Mouse (Mus musculus): ENCODE measurements around the gene Agtrap. TPM values are rescaled to one million over a fixed set of nuclear protein-coding genes. Genes with fewer than 3 reads are reported as not detected.

Gene Agtrap
- 7.0 and 10.3 TPM in 2 replicates for polyA plus RNA-seq (2014; fragmentation: Nextera tagmentation; extraction: Ambion mirVana)

DNA sequence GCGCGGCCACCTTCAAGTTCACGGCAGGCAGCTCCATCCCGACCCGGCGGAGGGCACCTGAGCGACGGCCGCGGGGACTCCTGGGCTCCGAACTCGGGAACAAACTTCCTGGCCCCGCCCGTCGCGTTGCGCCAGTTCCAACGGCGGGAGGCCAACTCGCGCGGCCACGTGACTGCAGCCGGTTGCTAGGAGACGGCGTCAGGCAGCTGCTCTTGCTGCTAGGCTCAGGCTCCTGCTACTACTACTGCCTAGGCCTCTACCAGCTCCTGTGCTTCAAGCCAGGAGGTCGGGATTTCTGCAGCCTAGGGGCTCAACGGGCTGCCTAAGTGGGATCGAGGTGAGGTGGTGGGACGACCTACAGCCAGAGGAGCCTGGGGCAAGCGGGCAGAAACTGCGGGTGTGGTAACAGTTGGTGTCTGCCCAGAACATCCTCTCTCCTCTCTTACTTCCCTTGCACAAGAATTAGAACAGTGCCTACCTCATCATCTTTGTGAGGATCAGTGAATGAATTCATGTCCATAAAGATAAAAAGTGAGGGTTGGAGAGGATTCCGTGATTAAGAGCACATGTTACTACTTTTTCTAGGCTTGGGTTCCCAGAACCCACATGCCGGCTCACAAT is at the start of gene Agtrap:
Agtrap (minus strand) TSS at position 125 of the 621 bp plus-strand sequence.
- WGBS = 6% methylated on average over 34 of the region's 34 CpGs
- peak within 1 kb of the TSS; percentile 79 for H3K9ac ChIP-seq (replicated peaks; ENCODE audit: low read length)
- H3K4me1 ChIP-seq (ENCODE audit: control insufficient read depth, insufficient read depth, low read length) = peaks cover 3% of the 10 kb centered on the region; the same call in 1 of the 2 replicates

DNA sequence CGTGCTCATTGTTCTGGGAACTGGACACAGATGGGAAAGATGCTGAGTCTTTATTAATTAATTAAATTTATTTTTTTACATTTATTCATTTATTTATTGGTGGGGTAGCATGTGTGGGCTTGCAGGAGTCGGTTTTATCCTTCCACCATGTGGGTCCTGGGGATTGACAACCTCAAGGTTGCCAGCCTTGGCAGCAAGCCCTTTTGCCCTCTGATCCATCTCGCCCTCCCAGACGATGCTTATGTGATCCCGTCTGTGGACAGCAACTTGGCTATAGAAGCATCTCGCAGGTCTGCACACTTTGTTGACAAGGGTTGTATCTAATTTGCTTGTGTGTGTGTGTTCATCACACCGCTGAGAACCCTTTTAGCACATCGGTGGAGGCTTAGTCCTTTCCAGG is 49.7 kb upstream of the Agtrap start:
- H3K27me3 ChIP-seq (ENCODE audit: control insufficient read depth, insufficient read depth, low read length) = peaks cover 2% of the 10 kb centered on the region; the same call in 1 of the 2 replicates
- no peak overlapping the region for H3K4me2 ChIP-seq (ENCODE audit: low read depth, low read length)
- WGBS = 71% methylated on average over 8 of the region's 8 CpGs
- DNase-seq (ENCODE audit: low spot score) (no peak), ATAC-seq (replicated peaks; ENCODE audit: insufficient number of reproducible peaks, low FRiP score, low TSS enrichment, low read depth) (no peak)
- no peak overlapping the region for H3K4me3 ChIP-seq (ENCODE audit: low read depth, low read length)
- no peaks in the 10 kb centered on the region for H3K9me3 ChIP-seq (replicated peaks; ENCODE audit: control insufficient read depth, low read length)
- no peak overlapping the region for H3K9ac ChIP-seq (replicated peaks; ENCODE audit: low read length)
- H3K36me3 ChIP-seq (replicated peaks; ENCODE audit: control insufficient read depth, insufficient read depth, low read depth, low read length) = no peaks in the 10 kb centered on the region
- no peak overlapping the region for H3K27ac ChIP-seq (replicated peaks; ENCODE audit: low read depth, low read length)
- H3K4me1 ChIP-seq (ENCODE audit: control insufficient read depth, insufficient read depth, low read length) = peaks cover 4% of the 10 kb centered on the region

More for the DNA sequence above, at the start of gene Agtrap:
- Histone ChIP-seq H3K4me2 (ENCODE audit: low read depth, low read length) (peak within 1 kb of the TSS; percentile 93), H3K27ac (replicated peaks; ENCODE audit: low read depth, low read length) (no peak within 1 kb of the TSS), H3K27me3 (ENCODE audit: control insufficient read depth, insufficient read depth, low read length) (no peaks in the 10 kb centered on the region), H3K9me3 (replicated peaks; ENCODE audit: control insufficient read depth, low read length) (no peaks in the 10 kb centered on the region), H3K4me3 (ENCODE audit: low read depth, low read length) (peak within 1 kb of the TSS; percentile 75), H3K36me3 (replicated peaks; ENCODE audit: control insufficient read depth, insufficient read depth, low read depth, low read length) (no peaks in the 10 kb centered on the region)
- ATAC-seq (replicated peaks; ENCODE audit: insufficient number of reproducible peaks, low FRiP score, low TSS enrichment, low read depth) (peak; percentile 90), DNase-seq (ENCODE audit: low spot score) (peak; percentile 95)

DNA sequence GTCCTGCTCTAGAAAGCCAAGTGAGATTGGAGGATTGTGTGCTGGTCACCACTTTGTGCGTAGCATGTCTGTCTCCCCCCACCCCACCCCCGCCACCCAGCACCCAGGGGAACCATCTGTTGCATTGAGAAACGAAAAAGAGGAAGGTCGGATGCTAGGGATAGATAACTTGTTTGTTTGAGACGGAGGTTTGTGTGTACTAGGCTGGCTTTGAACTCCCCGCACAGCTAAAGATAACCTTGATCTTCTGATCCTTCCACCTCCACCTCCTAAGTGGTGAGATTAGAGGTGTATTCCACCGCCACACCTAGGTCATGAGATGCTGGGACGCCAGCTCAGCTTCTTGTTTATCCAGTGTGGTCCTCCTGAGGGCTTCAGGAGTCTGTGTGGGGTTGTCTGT is 47.2 kb upstream of the Agtrap start:
- Histone ChIP-seq H3K27ac (replicated peaks; ENCODE audit: low read depth, low read length) (no peak overlapping the region), H3K36me3 (replicated peaks; ENCODE audit: control insufficient read depth, insufficient read depth, low read depth, low read length) (no peaks in the 10 kb centered on the region), H3K9ac (replicated peaks; ENCODE audit: low read length) (no peak overlapping the region), H3K4me3 (ENCODE audit: low read depth, low read length) (no peak overlapping the region), H3K4me2 (ENCODE audit: low read depth, low read length) (no peak overlapping the region), H3K9me3 (replicated peaks; ENCODE audit: control insufficient read depth, low read length) (no peaks in the 10 kb centered on the region), H3K4me1 (ENCODE audit: control insufficient read depth, insufficient read depth, low read length) (peaks cover 7% of the 10 kb centered on the region), H3K27me3 (ENCODE audit: control insufficient read depth, insufficient read depth, low read length) (peaks cover 11% of the 10 kb centered on the region)
- WGBS = 86% methylated on average over 8 of the region's 8 CpGs
- no peak for DNase-seq (ENCODE audit: low spot score)
- no peak for ATAC-seq (replicated peaks; ENCODE audit: insufficient number of reproducible peaks, low FRiP score, low TSS enrichment, low read depth)

DNA sequence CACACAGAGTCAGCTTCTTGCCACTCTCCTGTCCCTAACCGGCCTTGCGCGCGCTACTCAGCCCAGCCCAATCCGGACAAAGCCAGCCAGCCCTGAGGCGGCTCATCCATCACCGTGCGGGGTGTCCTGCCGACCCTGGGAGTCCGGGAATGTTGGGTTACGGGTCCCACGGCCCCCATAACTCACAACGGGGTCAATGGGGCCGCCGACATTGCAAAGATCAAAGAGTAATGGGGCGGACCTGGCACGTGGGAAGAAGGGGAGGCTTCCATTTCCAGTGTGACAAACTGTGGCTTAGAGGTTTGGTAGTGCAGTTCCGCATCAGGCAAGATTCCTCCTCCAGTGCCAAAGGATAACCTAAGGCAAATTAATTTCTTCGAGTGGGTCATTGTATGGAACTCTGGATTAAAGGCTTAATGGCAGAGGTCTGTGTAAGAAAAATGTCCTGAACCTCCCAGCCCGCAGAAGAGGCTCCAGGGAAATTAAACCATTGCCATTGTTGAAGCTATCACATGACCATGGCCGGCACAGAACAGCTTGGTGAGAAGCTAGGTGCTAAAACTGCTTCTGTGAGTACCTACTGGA is 43.8 kb upstream of the Agtrap start:
- Histone ChIP-seq H3K4me3 (ENCODE audit: low read depth, low read length) (peak overlapping the region; percentile 78), H3K9me3 (replicated peaks; ENCODE audit: control insufficient read depth, low read length) (no peaks in the 10 kb centered on the region), H3K4me1 (ENCODE audit: control insufficient read depth, insufficient read depth, low read length) (peaks cover 3% of the 10 kb centered on the region; the same call in 1 of the 2 replicates), H3K4me2 (ENCODE audit: low read depth, low read length) (peak overlapping the region; percentile 95), H3K36me3 (replicated peaks; ENCODE audit: control insufficient read depth, insufficient read depth, low read depth, low read length) (no peaks in the 10 kb centered on the region), H3K27me3 (ENCODE audit: control insufficient read depth, insufficient read depth, low read length) (peaks cover 19% of the 10 kb centered on the region), H3K27ac (replicated peaks; ENCODE audit: low read depth, low read length) (0 out of 2 replicates have a peak overlapping the region, but pooled peaks have one; percentile 35), H3K9ac (replicated peaks; ENCODE audit: low read length) (peak overlapping the region; percentile 92)
- DNase-seq (ENCODE audit: low spot score) (peak; percentile 56), ATAC-seq (replicated peaks; ENCODE audit: insufficient number of reproducible peaks, low FRiP score, low TSS enrichment, low read depth) (peak; percentile 57)
- under 1% methylated on average over 21 of the region's 21 CpGs for WGBS

DNA sequence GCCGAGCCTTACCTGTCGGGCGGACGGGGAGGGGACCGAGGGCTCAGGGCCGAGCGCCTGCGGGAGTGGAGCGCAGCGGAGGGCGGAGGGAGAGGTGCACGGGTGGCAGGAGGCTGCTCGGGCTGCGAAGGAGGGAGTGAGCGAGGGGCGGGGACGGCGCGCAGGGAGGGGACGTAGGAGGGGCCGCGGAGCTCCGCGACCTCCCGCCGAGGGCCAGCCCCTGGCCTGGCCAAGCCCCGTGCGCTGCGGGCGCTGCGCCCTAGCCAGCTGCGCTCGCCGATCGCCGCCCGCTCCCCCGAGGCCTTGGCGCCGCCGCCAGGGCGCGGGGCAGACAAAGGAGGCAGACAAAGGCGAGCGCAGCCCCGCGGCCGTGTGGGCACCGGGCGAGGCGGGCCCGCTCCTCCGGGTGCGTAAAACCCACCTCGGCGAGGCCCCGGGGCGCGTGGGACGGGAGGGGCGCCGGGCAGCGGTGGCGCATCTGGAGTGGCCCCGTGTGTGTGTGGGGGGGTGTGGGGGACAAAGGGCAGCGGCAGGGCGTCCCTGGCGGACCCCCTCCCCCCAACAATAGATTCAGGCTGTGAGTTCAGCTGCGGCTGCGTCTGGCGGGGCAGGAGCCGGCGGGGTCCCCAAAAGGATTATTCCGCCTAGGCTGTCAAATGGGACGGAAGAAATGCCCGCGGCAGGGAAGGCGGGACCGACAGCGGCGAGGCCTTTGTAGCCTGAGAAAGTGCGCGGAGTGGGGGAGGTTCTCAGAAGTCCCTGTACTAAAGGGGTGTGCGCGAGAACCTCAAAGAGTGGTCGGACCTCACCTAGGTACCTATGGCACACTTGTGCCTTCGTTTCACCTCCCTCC is 43.0 kb upstream of the Agtrap start, which contains the start of gene Draxin:
Draxin (minus strand) TSS at position 138 of the 853 bp plus-strand sequence.
- Histone ChIP-seq H3K27ac (replicated peaks; ENCODE audit: low read depth, low read length) (peak within 1 kb of the TSS; percentile 76), H3K4me2 (ENCODE audit: low read depth, low read length) (peak within 1 kb of the TSS; percentile 95), H3K9ac (replicated peaks; ENCODE audit: low read length) (peak within 1 kb of the TSS; percentile 92), H3K36me3 (replicated peaks; ENCODE audit: control insufficient read depth, insufficient read depth, low read depth, low read length) (no peaks in the 10 kb centered on the region), H3K4me3 (ENCODE audit: low read depth, low read length) (peak within 1 kb of the TSS; percentile 78), H3K27me3 (ENCODE audit: control insufficient read depth, insufficient read depth, low read length) (peaks cover 19% of the 10 kb centered on the region), H3K4me1 (ENCODE audit: control insufficient read depth, insufficient read depth, low read length) (peaks cover 3% of the 10 kb centered on the region; the same call in 1 of the 2 replicates), H3K9me3 (replicated peaks; ENCODE audit: control insufficient read depth, low read length) (no peaks in the 10 kb centered on the region)
- under 1% methylated on average over 59 of the region's 87 CpGs for WGBS
- DNase-seq (ENCODE audit: low spot score) = peak; percentile 80
- peak; percentile 70 for ATAC-seq (replicated peaks; ENCODE audit: insufficient number of reproducible peaks, low FRiP score, low TSS enrichment, low read depth)

DNA sequence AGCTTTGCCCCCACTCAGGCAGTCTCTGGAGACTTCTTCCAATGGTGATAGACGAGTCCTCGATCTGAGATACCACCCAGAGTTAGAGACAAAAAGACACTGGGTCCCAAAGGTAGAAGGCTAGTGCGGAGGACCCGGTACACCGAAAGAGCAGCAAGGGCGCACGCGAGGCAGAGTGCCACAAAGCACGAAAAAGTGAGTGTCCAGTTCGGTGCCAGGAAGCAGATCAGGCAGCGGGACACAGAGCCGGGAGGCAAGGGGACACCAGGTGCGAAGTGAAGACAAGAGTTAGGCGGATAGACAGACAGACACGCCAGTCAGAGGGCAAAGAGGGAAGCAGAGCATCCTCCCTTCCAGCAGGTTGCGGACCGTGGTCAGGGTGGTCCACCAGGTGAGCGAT is 42.3 kb upstream of the Agtrap start, which contains the start of gene Mad2l2:
Mad2l2 (plus strand) TSS at position 252 of the 400 bp plus-strand sequence.
- peak within 1 kb of the TSS; percentile 92 for H3K9ac ChIP-seq (replicated peaks; ENCODE audit: low read length)
- DNase-seq (ENCODE audit: low spot score) = peak; percentile 7
- no peaks in the 10 kb centered on the region for H3K9me3 ChIP-seq (replicated peaks; ENCODE audit: control insufficient read depth, low read length)
- peak within 1 kb of the TSS; percentile 78 for H3K4me3 ChIP-seq (ENCODE audit: low read depth, low read length)
- WGBS = 1% methylated on average over 18 of the region's 18 CpGs
- peak within 1 kb of the TSS; percentile 76 for H3K27ac ChIP-seq (replicated peaks; ENCODE audit: low read depth, low read length)
- H3K4me1 ChIP-seq (ENCODE audit: control insufficient read depth, insufficient read depth, low read length) = peaks cover 3% of the 10 kb centered on the region; the same call in 1 of the 2 replicates
- H3K36me3 ChIP-seq (replicated peaks; ENCODE audit: control insufficient read depth, insufficient read depth, low read depth, low read length) = no peaks in the 10 kb centered on the region
- H3K27me3 ChIP-seq (ENCODE audit: control insufficient read depth, insufficient read depth, low read length) = peaks cover 19% of the 10 kb centered on the region
- ATAC-seq (replicated peaks; ENCODE audit: insufficient number of reproducible peaks, low FRiP score, low TSS enrichment, low read depth) = peak; percentile 4; the same call in 1 of the 2 replicates
- peak within 1 kb of the TSS; percentile 95 for H3K4me2 ChIP-seq (ENCODE audit: low read depth, low read length)

DNA sequence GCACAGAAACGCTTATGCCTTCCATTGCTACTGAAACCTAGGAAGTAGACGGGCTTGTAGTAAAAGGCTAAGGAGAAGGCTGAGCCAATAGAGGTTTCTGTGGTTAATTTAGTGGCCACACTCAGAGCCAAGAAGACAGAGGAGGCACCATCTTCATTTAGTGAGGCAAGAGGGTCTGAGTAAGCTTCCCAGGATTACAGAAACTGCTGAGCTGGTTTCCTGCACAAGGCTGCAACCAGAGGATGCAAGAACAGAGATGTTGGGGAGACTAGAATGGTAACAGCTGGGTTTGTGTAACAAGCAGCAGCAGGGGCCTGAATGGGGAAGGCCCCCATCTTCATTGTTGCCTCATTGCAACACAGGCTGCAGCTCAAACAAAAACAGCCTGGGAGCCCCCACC is 40.8 kb upstream of the Agtrap start:
- no peaks in the 10 kb centered on the region for H3K9me3 ChIP-seq (replicated peaks; ENCODE audit: control insufficient read depth, low read length)
- no peak for DNase-seq (ENCODE audit: low spot score)
- no peak overlapping the region for H3K27ac ChIP-seq (replicated peaks; ENCODE audit: low read depth, low read length)
- H3K9ac ChIP-seq (replicated peaks; ENCODE audit: low read length) = no peak overlapping the region
- H3K27me3 ChIP-seq (ENCODE audit: control insufficient read depth, insufficient read depth, low read length) = peaks cover 19% of the 10 kb centered on the region
- ATAC-seq (replicated peaks; ENCODE audit: insufficient number of reproducible peaks, low FRiP score, low TSS enrichment, low read depth) = no peak
- no peak overlapping the region for H3K4me2 ChIP-seq (ENCODE audit: low read depth, low read length)
- H3K4me1 ChIP-seq (ENCODE audit: control insufficient read depth, insufficient read depth, low read length) = peaks cover 3% of the 10 kb centered on the region; the same call in 1 of the 2 replicates
- 83% methylated on average over 2 of the region's 2 CpGs for WGBS
- H3K4me3 ChIP-seq (ENCODE audit: low read depth, low read length) = no peak overlapping the region
- H3K36me3 ChIP-seq (replicated peaks; ENCODE audit: control insufficient read depth, insufficient read depth, low read depth, low read length) = no peaks in the 10 kb centered on the region
